Mouse (Mus musculus) lung, embryonic 15.5 days (tissue): ENCODE data around the gene Alg12. TPM values are rescaled to one million over a fixed set of nuclear protein-coding genes. Genes with fewer than 3 reads are reported as not detected.
A peak's percentile ranks its signal among the peaks of the same experiment; 100 is the strongest.
"Not testable (repeated sequence)": the region's sequence is repeated elsewhere in the genome, so short reads cannot be mapped to it uniquely, and the experiment has no call there.

Experiments used
- ATAC-seq: fragments of 200-750 bp; cut with Nextera tagmentation; 2 replicates; pipeline ENCODE4 v1.8.0; 2017; ENCODE audit warnings: moderate number of reproducible peaks, borderline replicate concordance; ENCODE audit not compliant: low FRiP score, low TSS enrichment; ENCODE audit errors: extremely low read depth
- H3K27ac ChIP-seq: fragments of 300-500 bp; sonication (generic); 2 replicates; pipeline ENCODE4 v1.5.1; 2015; ENCODE audit warnings: moderate library complexity, mild to moderate bottlenecking, inconsistent platforms
- H3K27me3 ChIP-seq: fragments of 300-500 bp; sonication (generic); 2 replicates; pipeline ENCODE4 v1.6.1; 2015; ENCODE audit warnings: inconsistent platforms
- H3K36me3 ChIP-seq: fragments of 300-500 bp; sonication (generic); 2 replicates; pipeline ENCODE4 v1.6.1; 2015; ENCODE audit warnings: inconsistent platforms
- H3K4me1 ChIP-seq: fragments of 300-500 bp; sonication (generic); 2 replicates; pipeline ENCODE4 v1.6.1; 2015; ENCODE audit warnings: inconsistent platforms
- H3K4me2 ChIP-seq: fragments of 300-500 bp; sonication (generic); 2 replicates; pipeline ENCODE4 v1.6.1; 2015; ENCODE audit warnings: inconsistent platforms, mild to moderate bottlenecking, moderate library complexity
- H3K4me3 ChIP-seq: fragments of 300-500 bp; sonication (generic); 2 replicates; pipeline ENCODE4 v1.5.1; 2015; ENCODE audit warnings: mild to moderate bottlenecking, inconsistent platforms
- H3K9ac ChIP-seq: fragments of 300-500 bp; sonication (generic); 2 replicates; pipeline ENCODE4 v1.6.1; 2015; ENCODE audit warnings: inconsistent platforms
- H3K9me3 ChIP-seq: fragments of 300-500 bp; sonication (generic); 2 replicates; pipeline ENCODE4 v1.6.1; 2016; ENCODE audit warnings: inconsistent platforms
- WGBS: fragments of 180-500 bp; shearing (Covaris S2); methylation state at CpG from one replicate; pipeline ENCODE4 v1.1.7; 2015; 5-methylcytosine and 5-hydroxymethylcytosine counted together
- polyA plus RNA-seq: library from polyadenylated mRNA; unstranded; fragments of >200 nt; fragmentation: Nextera tagmentation; extraction: Ambion mirVana; gene quantifications from 2 replicates; pipeline ENCODE4 v1.2.1, GENCODE M21; 2015

Gene Alg12
- polyA plus RNA-seq, 1 experiment from 2014 or later = 14.4 TPM

DNA sequence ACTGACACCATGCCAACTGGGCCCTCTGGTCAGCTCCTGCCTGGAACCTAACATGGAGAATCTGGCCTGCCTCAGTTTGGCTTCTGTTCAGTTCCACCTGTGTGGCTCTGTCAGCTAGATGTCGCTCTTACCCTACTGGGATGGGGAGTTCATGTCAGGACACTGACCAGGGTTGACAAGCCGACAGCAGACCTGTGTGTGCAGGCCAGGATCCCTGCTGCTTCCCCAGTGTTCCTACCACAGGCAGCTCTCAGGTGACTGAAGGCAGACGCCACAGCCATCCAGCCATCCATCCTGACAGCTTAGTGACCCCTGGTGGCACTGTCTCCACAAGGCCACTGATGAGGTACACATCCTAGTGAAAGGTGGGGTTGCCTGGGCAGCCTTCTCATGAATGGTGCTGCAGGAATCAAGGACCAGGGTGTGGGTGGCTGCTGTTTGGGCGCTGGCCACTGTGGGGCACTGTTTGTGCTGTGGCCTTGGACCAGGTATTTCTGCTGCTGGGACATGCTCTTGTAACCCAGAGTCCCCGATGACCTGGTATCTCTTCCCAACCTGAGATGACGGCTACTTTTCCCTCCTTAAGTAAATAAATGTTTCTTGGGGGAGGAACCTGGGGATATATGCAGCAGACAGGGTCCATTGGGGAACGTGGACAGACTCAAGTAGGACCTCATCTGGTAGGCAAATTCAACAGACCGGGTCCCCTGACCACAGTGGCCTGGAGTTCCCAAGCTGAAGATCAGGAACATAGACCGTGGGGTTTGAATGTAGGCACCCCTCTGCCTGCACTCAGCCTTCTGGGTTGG lies 9.1 kb upstream of the Alg12 start:
- peak; percentile 43 for ATAC-seq
- Histone ChIP-seq H3K27ac (no peak overlapping the region), H3K9ac (no peak overlapping the region), H3K4me3 (no peak overlapping the region), H3K9me3 (no peaks in the 10 kb centered on the region), H3K4me2 (no peak overlapping the region), H3K4me1 (peaks cover 7% of the 10 kb centered on the region), H3K36me3 (peaks cover 27% of the 10 kb centered on the region), H3K27me3 (no peaks in the 10 kb centered on the region)
- 20% methylated on average over 9 of the region's 9 CpGs for WGBS

DNA sequence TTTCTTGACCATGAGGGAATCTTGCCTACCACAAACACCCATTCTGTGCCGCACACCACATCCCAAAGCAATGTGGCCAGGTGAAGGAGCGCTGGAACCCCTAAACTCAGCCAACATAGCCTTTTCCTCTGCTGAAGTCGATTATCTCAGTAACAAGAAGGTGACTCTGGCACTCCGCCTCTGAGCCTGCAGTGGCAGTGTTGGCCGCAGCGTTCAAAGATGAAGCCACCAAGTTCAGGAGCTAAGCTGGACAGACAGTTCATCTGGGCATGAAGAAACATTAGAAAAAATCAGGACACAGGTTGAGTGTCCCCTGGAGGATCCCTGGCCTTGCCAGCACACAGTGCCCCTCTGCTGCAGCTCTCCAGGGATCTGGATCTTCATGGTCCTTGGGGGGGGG lies 8.3 kb upstream of the Alg12 start:
- 83% methylated on average over 6 of the region's 6 CpGs for WGBS
- Histone ChIP-seq H3K4me2 (no peak overlapping the region), H3K36me3 (peaks cover 33% of the 10 kb centered on the region), H3K27ac (no peak overlapping the region), H3K4me3 (no peak overlapping the region), H3K27me3 (no peaks in the 10 kb centered on the region), H3K9ac (no peak overlapping the region), H3K9me3 (no peaks in the 10 kb centered on the region), H3K4me1 (peaks cover 7% of the 10 kb centered on the region)
- ATAC-seq = no peak

DNA sequence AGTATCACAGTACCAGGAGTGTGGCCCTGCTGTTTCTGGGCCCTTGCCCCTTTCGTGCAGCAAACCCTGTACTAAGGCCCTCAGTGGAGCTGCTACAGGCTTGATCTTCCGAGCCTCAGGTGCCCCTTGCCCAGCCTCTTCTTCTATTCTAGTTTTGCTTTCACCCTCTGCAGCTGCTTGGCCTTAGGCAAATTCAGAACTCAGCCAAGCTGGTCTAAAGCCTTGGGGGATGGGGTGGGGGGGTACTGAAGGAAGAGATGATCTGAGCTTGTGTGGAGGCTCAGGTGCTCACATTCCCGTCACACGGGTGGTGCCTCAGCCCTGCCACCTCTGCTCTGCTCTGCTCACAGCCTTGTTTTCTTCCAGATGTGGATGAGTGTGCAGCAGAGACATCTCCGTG lies 4.3 kb upstream of the Alg12 start:
- Histone ChIP-seq H3K9ac (no peak overlapping the region), H3K27ac (no peak overlapping the region), H3K4me3 (no peak overlapping the region), H3K4me1 (peaks cover 15% of the 10 kb centered on the region), H3K27me3 (no peaks in the 10 kb centered on the region), H3K4me2 (no peak overlapping the region), H3K36me3 (peaks cover 33% of the 10 kb centered on the region), H3K9me3 (no peaks in the 10 kb centered on the region)
- WGBS = 93% methylated on average over 5 of the region's 5 CpGs
- no peak for ATAC-seq

DNA sequence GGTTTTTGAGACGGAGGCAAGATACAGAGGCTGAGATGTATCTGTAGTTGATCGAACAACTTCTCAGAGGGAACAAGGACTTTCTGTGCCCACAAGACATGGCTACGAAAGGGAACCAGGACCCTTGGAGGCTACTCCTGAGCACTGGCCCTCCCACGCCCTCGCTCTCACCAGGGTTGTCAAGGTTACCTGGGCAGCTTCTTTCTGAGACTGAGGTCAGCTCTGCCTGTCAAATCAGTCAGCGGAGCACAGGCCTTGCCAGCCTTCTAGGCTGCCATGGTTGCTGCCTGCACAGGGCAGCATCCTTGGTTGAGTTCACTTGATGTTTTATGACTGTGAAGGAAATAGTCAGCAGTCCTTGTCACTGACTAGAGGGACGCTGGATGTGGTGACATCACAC lies 3.4 kb upstream of the Alg12 start:
- Histone ChIP-seq H3K4me1 (peaks cover 20% of the 10 kb centered on the region), H3K27ac (no peak overlapping the region), H3K4me2 (no peak overlapping the region), H3K9ac (no peak overlapping the region), H3K4me3 (no peak overlapping the region), H3K36me3 (peaks cover 33% of the 10 kb centered on the region), H3K27me3 (no peaks in the 10 kb centered on the region), H3K9me3 (no peaks in the 10 kb centered on the region)
- 91% methylated on average over 7 of the region's 7 CpGs for WGBS
- no peak for ATAC-seq

DNA sequence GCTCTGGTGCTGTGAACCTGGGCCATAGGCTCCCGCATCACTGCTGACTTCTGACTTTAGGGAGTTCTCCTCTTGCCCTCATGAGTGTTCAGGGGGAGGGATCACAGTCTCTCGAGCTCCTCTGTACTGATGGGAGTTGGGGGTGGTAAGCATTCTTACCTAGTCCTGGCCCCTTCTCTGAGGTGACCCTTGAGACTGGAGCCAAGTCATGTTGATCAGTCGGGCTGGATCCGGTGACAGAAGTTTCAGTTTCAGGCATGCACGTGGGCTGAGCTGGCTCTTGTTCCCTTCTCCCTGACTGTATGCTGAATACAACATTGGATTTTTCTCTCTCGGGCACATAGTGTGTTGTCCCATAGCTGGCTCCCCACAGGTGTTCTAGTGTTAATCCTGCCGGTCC lies 2.3 kb upstream of the Alg12 start:
- no peak overlapping the region for H3K4me2 ChIP-seq

DNA sequence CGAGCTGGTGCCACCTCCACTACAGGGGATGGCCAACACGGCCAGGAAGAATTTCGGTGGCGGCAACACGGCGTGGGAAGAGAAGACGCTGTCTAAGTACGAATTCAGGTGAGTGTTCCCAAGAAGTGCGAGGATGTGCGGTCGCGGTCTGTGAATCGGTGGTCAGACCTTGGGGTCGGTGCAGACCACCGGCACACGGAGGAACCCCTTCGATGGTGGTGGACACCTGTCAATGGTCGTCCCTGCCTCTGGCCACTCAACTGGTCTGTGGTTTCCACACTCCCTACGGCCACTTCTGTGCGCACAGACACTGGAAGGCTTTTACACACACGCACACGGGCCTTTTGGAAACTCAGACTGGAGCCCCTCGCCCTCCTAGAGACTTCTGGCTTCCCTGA lies 787 bp upstream of the Alg12 start:
- ATAC-seq = no peak
- Histone ChIP-seq H3K9me3 (no peaks in the 10 kb centered on the region), H3K36me3 (peaks cover 26% of the 10 kb centered on the region), H3K27me3 (no peaks in the 10 kb centered on the region), H3K9ac (peak overlapping the region; percentile 70), H3K4me2 (peak overlapping the region; percentile 88), H3K4me3 (peak overlapping the region; percentile 85), H3K27ac (0 out of 2 replicates have a peak overlapping the region, but pooled peaks have one; percentile 15), H3K4me1 (peaks cover 20% of the 10 kb centered on the region)
- under 1% methylated on average over 23 of the region's 23 CpGs for WGBS

More for the DNA sequence above, 2.3 kb upstream of the Alg12 start:
- Histone ChIP-seq H3K27ac (no peak overlapping the region), H3K4me1 (peaks cover 20% of the 10 kb centered on the region), H3K9me3 (no peaks in the 10 kb centered on the region), H3K9ac (no peak overlapping the region; the same call in 1 of the 2 replicates), H3K27me3 (no peaks in the 10 kb centered on the region), H3K4me3 (no peak overlapping the region), H3K36me3 (peaks cover 33% of the 10 kb centered on the region)
- ATAC-seq = no peak
- 83% methylated on average over 7 of the region's 7 CpGs for whole genome bisulfite sequencing

DNA sequence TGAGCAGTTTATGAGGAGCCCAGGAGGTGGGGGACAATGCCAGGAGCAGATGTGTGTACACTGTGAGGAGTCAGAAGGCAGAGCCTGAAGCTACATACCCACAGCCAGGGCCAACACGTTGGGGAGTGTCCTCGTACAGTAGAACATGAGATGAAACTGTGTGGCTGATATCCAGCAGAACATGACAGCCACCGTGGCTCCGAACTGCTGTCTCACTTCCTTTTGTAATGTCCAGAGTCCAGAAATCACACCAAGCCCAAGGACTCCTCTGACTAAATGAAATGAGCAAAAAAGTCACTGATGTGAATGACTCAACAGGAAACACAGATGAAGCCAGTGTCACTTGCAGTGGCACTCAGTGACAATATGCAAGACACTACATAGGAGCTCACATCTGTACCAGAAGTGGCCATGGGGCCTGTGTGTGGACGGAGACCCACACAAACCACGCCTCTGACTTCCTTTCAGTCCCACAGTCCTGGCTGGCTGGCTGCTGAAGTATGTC lies 3.9 kb downstream of the Alg12 start:
- no peak for ATAC-seq
- Histone ChIP-seq H3K4me2 (no peak overlapping the region), H3K27ac (no peak overlapping the region), H3K36me3 (peaks cover 22% of the 10 kb centered on the region), H3K9me3 (no peaks in the 10 kb centered on the region), H3K4me1 (peaks cover 11% of the 10 kb centered on the region), H3K4me3 (no peak overlapping the region), H3K27me3 (no peaks in the 10 kb centered on the region), H3K9ac (no peak overlapping the region)
- 83% methylated on average over 6 of the region's 6 CpGs for WGBS

DNA sequence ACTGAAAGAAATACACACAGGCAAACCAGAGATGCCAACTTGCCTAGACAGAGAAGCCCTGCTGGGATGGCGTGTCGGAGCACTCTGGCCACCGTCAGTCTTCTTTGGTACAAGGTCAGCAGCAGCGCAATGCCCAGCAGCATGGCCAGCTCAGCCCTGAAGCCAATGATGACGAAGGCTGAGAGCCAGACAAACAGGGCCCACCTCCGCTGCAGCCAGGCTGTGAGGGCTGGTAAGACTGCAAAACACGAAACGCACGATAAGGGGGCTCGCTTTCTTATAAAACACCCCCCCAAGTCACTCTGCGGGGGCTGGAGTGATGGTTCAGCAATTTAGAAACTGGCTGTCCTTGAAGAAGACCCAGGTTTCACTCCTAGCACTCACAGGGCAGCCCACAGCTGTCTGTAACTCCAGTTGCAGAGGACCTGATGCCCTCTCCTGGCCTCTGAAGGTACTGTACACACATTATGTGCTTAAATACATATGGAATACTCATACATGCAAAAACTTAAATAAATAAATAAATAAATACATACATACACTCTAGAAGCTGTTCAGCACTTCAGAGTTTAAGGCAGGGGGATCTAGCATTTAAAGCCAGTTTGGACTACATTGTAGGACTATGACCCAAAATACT lies 4.6 kb downstream of the Alg12 start:
- Histone ChIP-seq H3K4me1 (peaks cover 8% of the 10 kb centered on the region), H3K4me2 (no peak overlapping the region), H3K9ac (no peak overlapping the region), H3K27ac (no peak overlapping the region), H3K9me3 (no peaks in the 10 kb centered on the region), H3K36me3 (peaks cover 23% of the 10 kb centered on the region), H3K4me3 (no peak overlapping the region), H3K27me3 (no peaks in the 10 kb centered on the region)
- ATAC-seq = no peak
- WGBS = 94% methylated on average over 11 of the region's 11 CpGs

DNA sequence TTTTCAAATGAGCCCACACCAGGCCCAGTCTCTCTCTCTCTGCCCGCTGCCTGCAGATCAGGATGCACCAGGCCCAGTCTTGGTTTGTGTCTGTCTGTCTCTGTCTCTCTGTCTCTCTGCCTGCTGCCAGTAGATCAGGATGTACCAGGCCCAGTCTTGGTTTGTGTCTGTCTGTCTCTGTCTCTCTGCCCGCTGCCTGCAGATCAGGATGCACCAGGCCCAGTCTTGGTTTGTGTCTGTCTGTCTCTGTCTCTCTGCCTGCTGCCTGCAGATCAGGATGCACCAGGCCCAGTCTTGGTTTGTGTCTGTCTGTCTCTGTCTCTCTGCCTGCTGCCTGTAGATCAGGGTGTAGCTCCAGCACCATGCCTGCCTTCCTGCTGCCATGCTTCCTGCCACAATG lies 5.2 kb downstream of the Alg12 start:
- not testable (repeated sequence) for H3K27ac ChIP-seq, H3K9me3 ChIP-seq, H3K4me3 ChIP-seq, ATAC-seq, H3K9ac ChIP-seq, H3K27me3 ChIP-seq, H3K4me2 ChIP-seq, H3K4me1 ChIP-seq
- peaks cover 25% of the 10 kb centered on the region for H3K36me3 ChIP-seq
- WGBS = 95% methylated on average over 2 of the region's 2 CpGs

DNA sequence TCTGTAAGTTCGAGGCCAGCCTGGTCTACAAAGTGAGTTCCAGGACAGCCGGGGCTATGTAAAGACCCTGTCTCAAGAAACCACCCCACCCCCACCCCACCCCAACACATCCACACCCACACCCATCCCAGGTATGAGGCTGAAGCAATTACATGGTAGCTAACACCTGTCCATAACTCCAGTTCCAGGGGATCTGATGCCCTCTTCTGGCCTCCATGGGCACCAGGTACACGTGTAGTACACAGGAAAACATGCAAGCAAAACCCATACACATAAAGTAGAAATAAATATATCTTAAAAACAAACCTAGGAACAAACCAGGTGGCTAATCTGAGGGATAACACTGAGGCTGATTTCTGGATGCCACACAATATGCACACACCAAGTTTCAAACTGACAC lies 5.9 kb downstream of the Alg12 start:
- WGBS = 83% methylated on average over 3 of the region's 3 CpGs

DNA sequence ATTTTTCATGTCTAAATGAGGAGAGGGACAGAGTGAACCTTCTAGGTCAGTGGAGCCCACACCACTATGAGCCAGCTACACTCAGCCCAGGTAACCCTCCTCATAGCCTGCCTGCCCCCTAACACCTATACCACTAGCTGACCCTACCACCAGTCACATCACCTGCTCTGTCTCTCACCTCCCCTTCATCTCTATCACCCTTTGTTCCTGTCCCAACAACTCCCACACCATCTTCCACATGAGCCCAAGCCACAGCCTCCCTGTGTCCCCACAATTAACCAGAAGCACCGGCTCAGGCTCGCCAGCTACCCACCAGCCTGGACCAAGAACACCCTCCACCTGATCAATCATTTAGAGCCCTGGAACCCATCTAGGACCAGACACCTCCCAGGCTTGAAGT lies 8.7 kb downstream of the Alg12 start:
- WGBS = 77% methylated on average over 2 of the region's 2 CpGs
- Histone ChIP-seq H3K4me1 (no peaks in the 10 kb centered on the region), H3K4me3 (no peak overlapping the region), H3K36me3 (peaks cover 40% of the 10 kb centered on the region), H3K27ac (no peak overlapping the region), H3K9ac (no peak overlapping the region), H3K27me3 (no peaks in the 10 kb centered on the region), H3K9me3 (no peaks in the 10 kb centered on the region), H3K4me2 (no peak overlapping the region)
- no peak for ATAC-seq

More for the DNA sequence above, 5.9 kb downstream of the Alg12 start:
- no peak overlapping the region for H3K4me3 ChIP-seq
- no peak for ATAC-seq
- peaks cover 4% of the 10 kb centered on the region for H3K4me1 ChIP-seq
- no peaks in the 10 kb centered on the region for H3K9me3 ChIP-seq
- peaks cover 25% of the 10 kb centered on the region for H3K36me3 ChIP-seq
- H3K4me2 ChIP-seq = no peak overlapping the region
- no peaks in the 10 kb centered on the region for H3K27me3 ChIP-seq
- no peak overlapping the region for H3K27ac ChIP-seq
- H3K9ac ChIP-seq = no peak overlapping the region

DNA sequence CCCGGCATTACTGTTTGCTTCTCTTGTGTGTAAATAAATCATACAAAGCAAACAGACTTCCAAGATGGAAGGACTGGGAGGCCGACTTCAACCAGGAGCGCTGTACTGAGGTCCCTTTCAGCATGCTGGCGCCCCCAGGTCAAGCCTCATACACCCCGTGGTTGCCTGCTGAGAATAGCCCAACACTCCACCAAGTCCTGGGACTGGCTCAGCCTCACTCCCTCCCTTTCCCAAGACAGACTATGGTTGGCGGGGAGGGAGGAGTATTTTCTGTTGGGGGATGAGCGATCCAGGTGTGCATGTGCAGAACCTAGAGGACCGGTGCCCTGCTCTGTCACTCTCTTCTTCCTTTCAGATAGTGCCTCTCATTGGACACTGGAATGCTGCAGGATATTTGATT lies 11.0 kb downstream of the Alg12 start:
- Histone ChIP-seq H3K4me3 (no peak overlapping the region), H3K27me3 (no peaks in the 10 kb centered on the region), H3K9ac (no peak overlapping the region), H3K27ac (no peak overlapping the region), H3K36me3 (peaks cover 35% of the 10 kb centered on the region), H3K9me3 (no peaks in the 10 kb centered on the region), H3K4me1 (no peaks in the 10 kb centered on the region), H3K4me2 (no peak overlapping the region)
- 80% methylated on average over 8 of the region's 8 CpGs for WGBS
- no peak for ATAC-seq
